Mouse (Mus musculus): ENCODE measurements around the gene Fv1.
"Not testable (repeated sequence)": the region's sequence is repeated elsewhere in the genome, so short reads cannot be mapped to it uniquely, and the experiment has no call there.

Fv1 gene

GRCm38 (mm10) chr4:147868450-147869031, at the start of gene Fv1, which contains the start of gene Miip:
Gene Fv1, plus strand, starts transcription at chr4:147868979.
Gene Miip, minus strand, starts transcription at chr4:147868816.
- DNase-seq (ENCODE audit: low read depth, low spot score) = peak; percentile 96

DNA sequence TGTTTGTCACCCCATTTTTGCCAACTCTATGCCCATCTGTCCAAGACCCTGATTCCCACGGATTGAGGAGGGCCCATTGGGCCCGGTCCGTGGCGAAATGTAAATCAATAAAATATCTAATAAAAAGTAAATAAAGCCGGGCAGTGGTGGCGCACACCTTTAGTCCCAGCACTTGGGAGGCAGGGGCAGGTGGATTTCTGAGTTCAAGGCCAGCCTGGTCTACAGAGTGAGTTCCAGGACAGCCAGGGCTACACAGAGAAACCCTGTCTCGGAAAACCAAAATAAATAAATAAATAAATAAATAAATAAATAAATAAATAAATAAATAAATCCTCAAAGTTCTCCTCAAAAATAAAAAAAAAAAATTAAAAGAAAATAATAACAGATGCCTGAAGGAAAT, 49.1 kb upstream of the Fv1 start:
- DNase-seq (ENCODE audit: low read depth, low spot score) = not testable (repeated sequence)

- DNase-seq (ENCODE audit: low read depth, low spot score) = not testable (repeated sequence)
Measured at GRCm38 (mm10) chr4:147821414-147821813, 47.4 kb upstream of the Fv1 start.

GRCm38 (mm10) chr4:147824389-147824788, 44.4 kb upstream of the Fv1 start:
- no peak for DNase-seq (ENCODE audit: low read depth, low spot score)

DNA sequence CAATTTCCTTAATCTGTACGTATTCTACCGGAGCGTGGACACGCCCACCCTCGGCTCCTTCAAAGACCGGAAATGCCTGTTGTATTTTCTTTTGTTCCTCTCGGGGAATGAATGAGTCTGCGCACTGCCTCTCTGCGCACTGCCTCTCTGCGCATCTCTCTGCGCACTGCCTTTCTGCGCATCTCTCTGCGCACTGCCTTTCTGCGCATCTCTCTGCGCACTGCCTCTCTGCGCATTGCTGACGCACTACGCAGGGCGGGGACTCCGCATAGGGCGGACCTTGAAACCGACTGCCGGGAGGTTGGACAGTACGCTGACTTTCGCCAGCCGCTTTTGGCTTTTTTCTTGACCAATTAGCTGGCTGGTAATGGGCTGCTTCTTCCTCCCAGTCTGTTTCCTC, 29.5 kb upstream of the Fv1 start:
- not testable (repeated sequence) for DNase-seq (ENCODE audit: low read depth, low spot score)

DNA sequence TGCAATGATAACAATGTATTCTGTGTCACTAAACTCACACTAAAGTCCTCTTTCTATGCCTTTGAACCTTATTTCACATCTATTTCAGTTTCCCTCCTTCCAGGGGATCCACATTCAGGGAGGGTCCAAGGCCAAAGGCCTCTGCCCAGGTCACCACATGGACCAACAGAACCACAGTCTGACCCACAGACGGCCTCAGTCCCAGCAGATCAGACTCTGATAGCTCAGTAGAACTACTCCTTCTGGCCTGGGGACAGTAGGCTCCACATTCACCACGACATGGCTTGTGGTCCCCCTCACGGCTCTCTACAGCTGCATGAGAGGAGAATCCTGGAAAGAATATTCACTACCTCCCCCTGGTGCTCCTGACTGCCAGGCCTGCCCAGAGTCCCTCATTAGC, 25.9 kb upstream of the Fv1 start:
- no peak for DNase-seq (ENCODE audit: low read depth, low spot score)

- DNase-seq (ENCODE audit: low read depth, low spot score) = peak; percentile 88
Measured at GRCm38 (mm10) chr4:147847614-147848583, 20.9 kb upstream of the Fv1 start, which contains the start of gene Zfp933. Gene Zfp933, minus strand, starts transcription at chr4:147848366.

DNA sequence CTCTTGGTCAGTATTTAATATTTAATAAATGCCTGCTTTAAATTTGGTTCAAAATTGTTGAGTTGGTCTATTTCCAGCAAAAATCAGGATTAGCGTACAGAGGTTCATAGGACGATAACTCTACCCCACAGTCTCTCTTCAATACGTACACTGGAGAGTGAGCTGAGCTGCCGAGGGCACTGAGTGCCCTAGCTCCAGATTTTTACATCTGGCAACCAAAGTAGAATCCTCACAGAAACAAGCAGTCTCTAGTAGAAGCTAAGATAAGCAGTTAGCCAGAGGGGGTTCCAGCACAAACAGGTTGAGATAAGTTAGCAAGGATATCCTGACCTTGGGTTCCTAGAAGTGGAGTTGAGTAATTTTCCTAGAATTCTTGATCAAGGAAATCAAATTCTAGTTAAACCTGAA, 20.2 kb upstream of the Fv1 start:
- DNase-seq (ENCODE audit: low read depth, low spot score) = no peak

DNA sequence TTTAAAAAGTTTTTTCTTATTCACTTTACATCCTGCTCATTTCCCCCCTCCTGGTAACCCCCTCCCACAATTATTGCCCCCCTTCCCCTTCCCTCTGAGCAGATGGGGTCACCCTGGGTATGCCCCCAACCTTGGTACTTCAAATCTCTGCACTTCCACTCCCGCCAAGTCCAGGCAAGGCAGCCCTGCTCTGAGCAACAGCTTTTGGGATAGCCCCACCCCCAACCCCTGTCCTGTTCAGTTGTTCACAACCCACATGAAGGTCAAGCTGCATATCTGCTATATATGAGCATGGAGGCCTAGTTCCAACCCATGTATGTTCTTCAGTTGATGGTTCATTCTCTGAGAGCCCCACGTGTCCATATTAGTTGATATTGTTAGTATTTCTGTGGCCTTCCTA, 18.0 kb upstream of the Fv1 start:
- no peak for DNase-seq (ENCODE audit: low read depth, low spot score)

GRCm38 (mm10) chr4:147862051-147862450, 6.7 kb upstream of the Fv1 start:
- no peak for DNase-seq (ENCODE audit: low read depth, low spot score)

- DNase-seq (ENCODE audit: low read depth, low spot score) = no peak
Measured at GRCm38 (mm10) chr4:147865651-147866050, 3.1 kb upstream of the Fv1 start.

DNA sequence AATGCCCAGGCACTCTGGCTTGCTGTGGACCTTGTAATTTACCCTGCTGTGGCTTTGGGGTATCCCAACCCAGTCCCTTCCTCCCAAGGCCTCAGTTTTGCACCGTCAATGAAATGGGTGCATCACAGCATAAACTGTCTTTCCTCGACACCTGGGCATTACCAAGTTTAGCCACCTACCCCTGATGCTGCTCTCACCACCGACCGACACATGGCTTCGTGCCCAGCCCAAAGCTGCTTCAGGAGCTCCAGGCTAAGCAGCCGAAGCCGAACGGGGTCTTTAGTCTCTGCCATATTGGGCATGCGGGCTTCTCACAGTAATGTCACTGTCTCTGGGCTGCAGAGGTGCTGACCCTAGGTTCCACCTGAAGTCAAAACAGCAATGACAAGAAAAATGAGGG, 2.7 kb upstream of the Fv1 start:
- DNase-seq (ENCODE audit: low read depth, low spot score) = no peak

DNA sequence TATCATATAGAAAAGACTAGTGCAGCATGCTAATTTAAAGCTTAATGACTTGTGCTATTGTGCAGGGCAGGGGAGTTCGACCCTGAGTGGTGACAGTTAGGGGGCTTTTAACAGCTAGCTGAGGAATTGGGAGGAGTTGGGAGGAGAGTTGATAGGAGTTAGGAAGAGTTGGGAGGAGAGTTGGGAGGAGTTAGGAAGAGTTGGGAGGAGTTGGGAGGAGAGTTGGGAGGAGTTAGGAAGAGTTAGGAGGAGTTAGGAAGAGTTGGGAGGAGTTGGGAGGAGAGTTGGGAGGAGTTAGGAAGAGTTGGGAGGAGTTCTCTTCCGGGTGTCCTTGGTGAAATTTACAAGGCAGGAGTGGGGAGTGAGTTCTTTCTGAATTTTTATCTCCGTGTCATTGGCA, 2.0 kb upstream of the Fv1 start:
- DNase-seq (ENCODE audit: low read depth, low spot score) = not testable (repeated sequence)

- DNase-seq (ENCODE audit: low read depth, low spot score) = no peak
Measured at GRCm38 (mm10) chr4:147867563-147868449, 973 bp upstream of the Fv1 start.

DNA sequence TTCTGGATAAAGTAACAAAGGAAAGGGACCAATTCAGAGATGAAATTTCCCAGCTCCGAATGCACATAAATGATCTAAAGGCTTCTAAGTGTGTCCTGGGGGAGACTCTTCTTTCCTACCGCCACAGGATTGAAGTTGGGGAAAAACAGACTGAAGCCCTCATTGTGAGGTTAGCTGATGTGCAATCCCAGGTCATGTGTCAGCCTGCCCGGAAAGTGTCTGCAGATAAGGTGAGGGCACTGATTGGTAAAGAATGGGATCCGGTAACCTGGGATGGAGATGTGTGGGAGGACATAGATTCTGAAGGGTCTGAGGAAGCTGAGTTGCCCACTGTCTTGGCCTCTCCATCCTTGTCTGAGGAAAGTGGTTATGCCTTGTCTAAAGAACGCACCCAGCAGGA, 459 bp downstream of the Fv1 start:
- no peak for DNase-seq (ENCODE audit: low read depth, low spot score)

DNA sequence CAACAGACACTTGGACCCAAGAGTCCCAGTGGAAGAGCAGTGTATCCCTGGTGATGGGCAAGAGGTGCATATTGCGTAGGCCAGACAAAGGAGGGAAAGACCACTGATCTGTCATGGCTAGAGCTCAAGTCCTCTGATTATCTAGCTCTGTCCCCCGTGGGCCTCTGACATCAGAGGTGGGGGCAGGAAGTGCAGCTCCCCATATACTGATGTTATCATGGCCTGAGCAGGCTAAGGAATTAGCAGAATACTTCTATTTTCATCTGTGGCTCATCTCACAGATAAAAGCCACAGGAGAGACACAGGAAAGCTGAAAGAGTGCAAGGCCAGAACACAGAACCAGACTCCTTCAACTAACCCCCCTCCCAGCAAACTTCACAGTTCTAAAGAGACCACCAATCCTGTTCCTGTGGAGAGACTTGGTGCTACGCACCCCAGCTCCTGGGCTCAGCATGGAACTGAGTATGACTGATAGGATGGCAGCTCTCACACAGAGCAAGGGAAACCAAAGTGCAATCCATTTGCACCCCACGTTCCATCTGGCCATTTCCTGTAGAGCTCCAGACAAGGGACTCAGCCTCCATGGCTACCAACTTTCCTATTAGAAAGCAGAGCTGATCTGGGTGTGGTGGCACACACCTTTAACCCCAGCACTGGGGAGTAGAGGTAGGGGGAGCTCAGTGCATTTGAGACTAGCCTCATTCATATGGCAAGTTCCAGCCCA, 7.2 kb downstream of the Fv1 start:
- no peak for DNase-seq (ENCODE audit: low read depth, low spot score)

GRCm38 (mm10) chr4:147878537-147878936, 9.8 kb downstream of the Fv1 start:
- no peak for DNase-seq (ENCODE audit: low read depth, low spot score)

DNA sequence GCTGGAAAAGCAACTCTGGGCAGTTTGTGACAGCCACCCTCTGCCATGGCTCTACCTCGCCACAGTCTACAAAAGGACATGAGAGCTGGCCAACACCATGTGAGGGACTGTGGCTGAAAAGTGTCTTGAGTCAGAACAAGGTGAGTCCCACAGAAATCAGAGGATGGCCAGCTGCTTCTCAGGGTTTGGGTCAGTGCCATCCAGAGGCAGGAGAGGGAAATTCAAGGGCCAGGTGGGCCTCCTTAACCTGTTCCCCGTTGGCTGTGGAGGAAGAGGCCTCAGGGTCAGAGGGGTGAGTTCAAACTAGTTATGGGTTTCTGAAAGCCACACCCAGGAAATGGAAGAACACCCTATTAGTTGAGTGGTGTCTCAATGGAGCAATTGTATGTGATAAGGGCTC, 10.7 kb downstream of the Fv1 start:
- DNase-seq (ENCODE audit: low read depth, low spot score) = no peak

DNA sequence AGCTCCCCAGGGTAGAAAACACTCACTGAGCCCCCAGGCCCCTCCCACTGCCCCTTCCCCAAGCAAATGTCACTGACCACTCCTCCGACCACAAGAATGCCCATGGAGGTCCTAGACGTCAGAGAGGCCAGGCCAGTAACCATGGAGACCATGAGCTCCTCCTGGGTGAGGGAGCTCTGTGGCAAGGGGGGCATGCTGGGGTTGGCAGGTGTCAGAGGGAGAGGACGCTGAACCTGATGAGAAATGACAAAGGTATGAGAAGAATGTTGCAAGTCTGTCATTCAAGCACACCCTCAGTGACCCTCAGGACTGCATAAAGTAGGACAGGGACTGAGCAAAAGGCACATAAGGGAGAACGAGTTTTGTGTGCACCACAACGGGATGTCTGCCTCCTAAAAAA, 11.1 kb downstream of the Fv1 start:
- no peak for DNase-seq (ENCODE audit: low read depth, low spot score)

DNA sequence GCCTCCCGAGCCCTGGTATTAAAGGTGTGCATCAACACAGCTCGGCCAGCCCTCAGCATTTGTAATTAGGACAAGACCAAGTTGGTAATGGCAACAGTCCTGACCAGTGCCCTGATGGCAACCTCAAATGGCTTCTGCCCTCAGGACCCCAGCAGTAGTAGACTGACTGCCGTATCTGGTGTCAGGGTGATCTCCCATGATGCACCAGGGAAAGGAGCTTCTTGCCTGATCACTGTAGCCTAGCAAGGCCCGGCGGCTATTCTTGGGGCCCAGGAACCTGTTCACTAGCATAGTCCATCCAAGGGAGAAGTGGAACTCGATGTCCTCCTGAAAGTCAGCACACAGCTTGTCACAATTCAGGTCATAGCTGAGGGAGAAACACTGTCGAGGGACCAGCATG, 13.0 kb downstream of the Fv1 start:
- no peak for DNase-seq (ENCODE audit: low read depth, low spot score)

DNA sequence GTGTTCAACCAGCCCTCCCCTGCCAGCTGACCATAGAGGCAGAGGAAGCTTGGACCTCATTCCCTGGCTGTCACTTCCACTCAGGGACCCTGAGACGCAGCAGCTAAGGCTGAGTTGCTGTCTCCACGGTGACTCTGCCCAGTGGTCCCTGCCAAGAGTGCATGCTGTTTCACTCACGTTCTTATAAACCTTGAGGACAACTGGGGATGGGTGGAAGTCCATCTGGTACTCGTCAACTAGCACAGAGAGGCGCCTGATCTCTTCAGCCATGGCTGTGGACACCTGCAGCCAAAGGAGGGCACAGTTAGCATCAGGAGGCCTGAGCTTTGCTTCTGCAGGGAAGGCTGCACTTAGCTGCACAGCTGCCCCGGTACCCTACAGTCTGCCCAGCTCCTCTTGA, 14.3 kb downstream of the Fv1 start:
- DNase-seq (ENCODE audit: low read depth, low spot score) = no peak
